Mouse (Mus musculus) MEL-GATA-1-ER (cell line): ENCODE results near the gene Slc52a3.

Experiments
- DNase-seq: peaks from one replicate; pipeline ENCODE4 v3.0.0-alpha.2; 2012; ENCODE audit warnings: low read depth; ENCODE audit errors: extremely low read depth

The Slc52a3 gene

DNA sequence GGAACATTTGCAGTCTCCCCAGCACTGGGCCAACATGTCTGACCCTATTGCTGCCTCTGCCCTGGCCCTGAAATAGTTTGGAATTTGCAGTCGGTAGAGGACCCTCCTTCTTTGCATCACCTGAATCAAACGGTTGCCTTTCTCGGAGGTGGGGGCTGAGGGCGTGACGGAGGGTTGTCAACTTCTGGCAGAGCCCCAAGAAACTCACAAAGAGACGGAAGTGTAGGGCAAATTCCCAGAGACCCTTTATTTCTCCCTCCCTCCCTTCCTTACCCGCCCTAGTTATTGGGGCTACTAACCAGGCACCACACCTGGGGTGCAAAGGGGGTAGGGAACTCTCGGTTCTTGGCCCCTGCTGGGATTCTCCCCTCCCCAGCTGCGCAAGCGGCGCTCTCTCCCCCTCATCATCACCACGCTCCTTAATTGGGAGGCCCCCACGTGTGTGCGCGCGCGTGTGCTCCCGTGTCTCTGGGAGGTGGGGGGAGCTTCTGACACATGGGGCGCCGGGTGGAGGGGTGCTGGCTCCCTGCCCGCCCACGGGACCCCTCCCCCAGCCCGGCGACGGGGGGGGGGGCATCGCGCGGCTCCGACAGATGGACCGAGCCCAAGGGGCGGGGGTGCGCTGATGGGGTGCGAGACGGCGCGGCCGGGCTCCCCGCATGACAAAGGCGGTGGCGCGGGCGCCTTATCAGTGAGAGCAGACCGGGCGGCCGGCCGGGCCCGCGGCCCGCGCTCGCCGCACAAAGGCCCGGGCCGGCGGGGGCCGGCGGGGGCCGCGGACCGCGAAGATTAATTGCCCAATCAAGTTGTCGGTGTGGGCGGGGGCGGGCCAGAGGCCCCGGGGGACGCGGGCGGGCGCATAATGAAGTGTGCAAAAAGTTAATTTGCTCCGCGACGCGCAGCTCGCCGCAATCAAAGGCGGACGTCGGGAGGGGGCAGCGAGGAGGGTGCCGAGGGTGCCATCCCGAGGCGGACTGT lies 52.0 kb downstream of the Slc52a3 start:
- DNase-seq = no peak

DNA sequence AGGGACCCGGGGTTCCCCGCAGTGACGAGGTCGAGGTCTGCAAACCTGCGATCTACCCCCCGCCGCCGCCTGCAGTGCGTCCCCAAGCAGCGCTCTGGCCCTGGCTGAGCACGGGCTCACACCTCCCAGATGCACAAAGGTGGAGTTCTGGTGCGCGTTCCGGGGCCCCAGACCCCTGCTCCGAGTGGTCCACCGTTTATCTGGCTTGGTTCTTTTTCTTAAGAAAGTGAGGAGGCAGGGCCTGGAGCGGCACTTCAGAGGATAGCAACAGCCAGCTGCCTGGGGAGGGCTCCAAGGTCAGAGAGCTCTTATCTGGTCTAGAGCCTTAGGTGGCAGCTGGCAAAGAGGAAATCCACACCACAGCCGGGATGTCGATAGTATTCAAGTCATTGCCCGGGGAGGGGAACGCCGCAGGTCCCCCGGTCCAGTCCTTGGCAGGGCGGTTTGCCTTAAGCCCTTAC lies 52.7 kb downstream of the Slc52a3 start:
- DNase-seq = peak; percentile 63

DNA sequence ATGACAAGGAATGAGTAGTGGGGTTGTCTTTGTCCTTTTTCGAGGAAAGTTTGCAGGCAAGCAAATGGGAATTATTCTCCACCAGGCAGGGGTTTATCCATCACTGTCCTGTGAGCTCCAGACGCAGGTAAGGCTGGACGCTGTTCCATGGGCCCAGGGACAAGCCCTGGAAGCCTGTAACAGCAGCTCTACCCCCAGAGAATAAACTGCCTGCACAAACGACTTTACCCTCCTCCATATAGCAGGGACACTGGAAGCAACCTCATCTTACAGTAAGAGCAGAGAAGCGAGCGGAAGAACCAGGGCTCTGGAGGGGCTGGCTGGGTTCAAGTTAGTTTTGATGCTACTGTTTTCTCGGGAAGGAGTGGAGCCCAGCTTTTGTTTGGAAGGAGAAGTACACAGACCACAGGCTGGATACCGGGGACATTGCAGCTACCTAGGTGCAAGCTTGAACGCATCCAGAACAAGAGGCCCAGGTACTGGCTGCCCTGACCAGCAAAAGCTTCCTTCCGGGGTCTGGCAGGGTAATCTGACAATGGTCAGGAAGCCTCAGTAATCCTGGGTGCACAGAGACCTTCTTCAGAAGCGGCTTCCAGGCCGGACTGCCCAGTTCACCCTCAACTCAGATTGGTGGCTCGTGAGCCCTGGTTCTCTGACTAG lies 53.4 kb downstream of the Slc52a3 start:
- DNase-seq = no peak

DNA sequence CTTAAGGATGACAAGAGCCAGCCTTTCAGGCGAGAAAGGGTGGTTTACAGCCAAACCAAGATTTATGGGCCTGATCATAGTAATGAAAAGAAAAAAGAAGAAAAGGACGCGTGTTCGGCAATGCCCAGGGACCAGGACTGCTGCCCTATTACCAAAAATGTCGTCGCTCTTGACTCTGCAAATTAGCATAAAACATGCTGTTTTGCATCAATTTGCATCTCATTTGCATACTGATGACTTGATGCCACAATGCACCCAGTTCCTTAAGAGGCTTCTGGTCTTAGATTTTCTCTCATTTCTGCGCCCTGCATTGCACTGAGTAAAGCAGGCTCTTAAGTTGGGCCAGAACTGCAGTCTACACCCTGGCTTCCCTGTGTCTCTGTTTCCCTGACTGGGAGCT lies 54.0 kb downstream of the Slc52a3 start:
- no peak for DNase-seq

DNA sequence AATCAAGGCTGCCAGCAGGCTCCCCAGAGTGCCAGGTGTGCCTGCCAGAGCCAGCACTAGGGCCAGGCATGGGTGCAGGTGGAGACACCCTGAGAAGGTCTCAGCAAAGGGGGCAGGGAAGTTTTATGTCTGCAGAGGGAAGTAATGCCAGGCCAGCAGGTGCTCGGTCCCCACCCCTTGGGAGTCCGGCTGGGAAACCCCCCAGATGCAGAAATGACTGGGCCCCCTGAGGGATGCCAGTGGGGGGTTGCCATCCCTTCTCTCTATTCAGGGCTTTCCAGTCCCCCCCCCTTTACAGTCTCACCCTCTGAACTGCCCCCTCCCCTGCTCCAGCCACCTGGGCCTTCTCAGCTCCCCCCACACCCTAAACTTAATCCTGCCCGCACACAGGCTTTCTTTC lies 55.7 kb downstream of the Slc52a3 start:
- no peak for DNase-seq

DNA sequence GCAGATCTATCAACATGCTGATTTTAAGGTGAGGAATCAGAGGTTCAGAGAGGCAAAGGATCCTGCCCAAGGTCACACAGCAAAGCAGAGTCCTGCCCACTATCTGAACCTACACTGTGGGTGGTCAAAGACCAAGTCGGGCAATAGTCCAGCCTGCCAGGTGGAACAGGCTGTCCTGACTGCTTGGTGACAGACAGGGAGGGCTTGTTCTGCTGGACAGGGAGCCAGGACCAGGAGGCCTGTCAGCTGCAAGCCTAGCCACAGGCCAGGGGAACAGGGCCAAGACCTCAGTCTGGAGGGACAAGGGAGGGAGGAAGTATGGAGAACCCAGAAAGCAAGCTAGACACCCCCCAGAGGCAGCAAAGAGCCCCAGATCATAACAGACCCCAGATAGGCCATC lies 59.1 kb downstream of the Slc52a3 start:
- DNase-seq = no peak

DNA sequence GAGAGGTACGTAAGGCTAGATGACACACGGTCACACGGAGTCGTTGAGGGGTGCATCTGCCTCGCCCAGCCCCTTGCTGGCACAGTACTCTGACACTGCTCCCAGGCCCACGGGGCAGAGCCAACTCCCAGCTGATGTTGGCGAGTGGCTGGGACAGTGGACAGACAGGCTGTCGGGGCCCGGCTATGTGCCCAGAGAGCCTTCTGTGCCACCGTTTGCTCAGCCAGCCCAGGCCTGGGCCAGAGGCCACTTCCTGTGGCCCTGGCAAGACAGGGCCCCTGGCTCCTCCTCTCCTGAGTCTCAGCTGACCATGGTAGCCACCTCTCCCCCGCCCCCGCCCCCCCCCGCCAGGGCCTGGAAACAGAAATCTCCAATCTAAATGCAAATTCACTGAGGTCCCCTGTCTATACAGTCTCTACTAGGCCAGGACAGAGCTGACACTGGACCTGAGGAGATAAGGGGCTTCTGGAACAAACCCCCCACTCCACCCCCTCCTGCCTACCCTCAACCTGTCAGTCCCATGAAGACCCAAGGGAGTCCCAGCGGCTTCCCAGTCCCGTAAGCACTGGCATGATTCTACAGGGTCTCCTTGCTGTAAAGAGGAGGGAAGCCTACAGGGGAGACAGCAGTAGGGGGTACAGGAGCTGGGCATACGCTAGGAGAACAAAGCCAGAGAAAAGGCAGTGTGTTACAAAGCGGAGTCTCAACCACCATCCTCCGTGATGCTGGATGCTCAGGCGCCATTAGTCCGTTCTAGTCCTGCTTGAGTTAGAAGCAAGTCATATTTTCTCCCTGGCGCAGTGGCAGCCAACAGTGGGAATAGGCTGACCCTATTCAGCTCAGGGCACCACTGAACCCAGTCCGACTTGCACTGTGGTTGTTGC lies 60.3 kb downstream of the Slc52a3 start:
- DNase-seq = no peak

DNA sequence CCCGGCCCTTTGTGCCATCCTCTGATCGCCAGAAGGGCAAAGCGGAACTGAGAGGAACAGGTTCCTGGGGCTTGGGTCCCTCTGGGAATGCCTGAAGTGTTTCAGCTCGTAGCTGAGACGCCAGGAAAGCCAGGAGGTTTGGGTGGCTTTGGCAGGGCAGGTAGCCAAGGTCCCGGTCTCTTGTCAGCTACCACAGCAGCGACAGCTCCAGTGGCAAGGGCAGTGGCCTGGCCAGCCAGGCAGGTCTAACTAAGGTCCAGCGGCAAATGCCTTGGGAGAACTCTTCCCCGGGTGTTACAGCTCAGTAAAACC lies 60.9 kb downstream of the Slc52a3 start:
- DNase-seq = no peak
